Mouse (Mus musculus) lung, embryonic 14.5 days (tissue): ENCODE results near the gene Agpat1. TPM values are rescaled to one million over a fixed set of nuclear protein-coding genes. Genes with fewer than 3 reads are reported as not detected.

Experiments
- ATAC-seq: fragments of 200-750 bp; cut with Nextera tagmentation; 2 replicates; pipeline ENCODE4 v1.8.0; 2017; ENCODE audit warnings: mild to moderate bottlenecking, moderate TSS enrichment, moderate library complexity; ENCODE audit not compliant: insufficient read depth
- DNase-seq: peaks from one replicate; pipeline ENCODE4 v3.0.0-alpha.2; 2015
- H3K27ac ChIP-seq: fragments of 300-500 bp; sonication (generic); 2 replicates; pipeline ENCODE4 v1.5.1; 2014; ENCODE audit warnings: low read depth, mild to moderate bottlenecking, moderate library complexity
- H3K27me3 ChIP-seq: fragments of 300-500 bp; sonication (generic); 2 replicates; pipeline ENCODE4 v1.6.1; 2014; ENCODE audit warnings: low read length, control low read depth; ENCODE audit not compliant: insufficient read depth
- H3K36me3 ChIP-seq: fragments of 300-500 bp; sonication (generic); 2 replicates; pipeline ENCODE4 v1.6.1; 2014; ENCODE audit warnings: control low read depth; ENCODE audit not compliant: insufficient read depth
- H3K4me1 ChIP-seq: fragments of 300-500 bp; sonication (generic); 2 replicates; pipeline ENCODE4 v1.6.1; 2014; ENCODE audit warnings: antibody characterized with exemption, control low read depth; ENCODE audit not compliant: insufficient read depth
- H3K4me2 ChIP-seq: fragments of 300-500 bp; sonication (generic); 2 replicates; pipeline ENCODE4 v1.6.1; 2014; ENCODE audit warnings: mild to moderate bottlenecking
- H3K4me3 ChIP-seq: fragments of 300-500 bp; sonication (generic); 2 replicates; pipeline ENCODE4 v1.5.1; 2014; ENCODE audit warnings: low read depth, low read length
- H3K9ac ChIP-seq: fragments of 300-500 bp; sonication (generic); 2 replicates; pipeline ENCODE4 v1.6.1; 2014
- H3K9me3 ChIP-seq: fragments of 300-500 bp; sonication (generic); 2 replicates; pipeline ENCODE4 v1.6.1; 2016; ENCODE audit warnings: low read depth, low read length, control low read depth
- CTCF ChIP-seq: IDR thresholded peaks from 2 replicates; pipeline ENCODE4 v1.5.1; 2016; ENCODE audit warnings: antibody characterized with exemption, low read depth
- WGBS: fragments of 180-500 bp; shearing (Covaris S2); extraction: QIAGEN DNeasy Blood & Tissue Kit; methylation state at CpG from one replicate; pipeline ENCODE4 v1.1.7; 2014; 5-methylcytosine and 5-hydroxymethylcytosine counted together
- polyA plus RNA-seq: library from polyadenylated mRNA; unstranded; fragments of >200 nt; fragmentation: Nextera tagmentation; extraction: Ambion mirVana; gene quantifications from 2 replicates; pipeline ENCODE4 v1.2.1, GENCODE M21; 2014

The Agpat1 gene
- polyA plus RNA-seq, 1 experiment from 2014 or later = 54.1 TPM

DNA sequence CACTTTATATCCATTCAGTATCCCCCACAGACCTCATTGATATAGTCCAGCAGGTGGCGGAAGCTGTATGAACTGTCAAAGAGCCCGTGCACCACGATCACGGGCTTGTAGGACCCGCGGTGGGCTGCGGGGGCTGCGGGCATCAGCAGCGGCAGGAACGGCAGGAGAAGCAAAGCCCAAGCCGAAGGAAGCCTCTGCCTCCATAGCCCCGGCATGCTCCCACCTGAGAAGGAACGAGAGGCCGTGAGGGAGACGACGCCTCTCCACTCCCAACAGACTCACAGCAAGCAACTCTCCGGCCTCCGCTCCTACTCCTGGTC lies 22.7 kb downstream of the Agpat1 start:
- peak; percentile 76 for DNase-seq
- Histone ChIP-seq H3K4me2 (peak overlapping the region; percentile 92), H3K27me3 (peaks cover 29% of the 10 kb centered on the region), H3K9me3 (no peaks in the 10 kb centered on the region), H3K4me1 (peaks cover 16% of the 10 kb centered on the region; the same call in 1 of the 2 replicates), H3K27ac (peak overlapping the region; percentile 76), H3K9ac (peak overlapping the region; percentile 73), H3K4me3 (peak overlapping the region; percentile 69), H3K36me3 (peaks cover 12% of the 10 kb centered on the region; the same call in 1 of the 2 replicates)
- WGBS = under 1% methylated on average over 18 of the region's 18 CpGs
- peak; percentile 18 for ATAC-seq
- peak; percentile 69 for TF ChIP-seq CTCF

DNA sequence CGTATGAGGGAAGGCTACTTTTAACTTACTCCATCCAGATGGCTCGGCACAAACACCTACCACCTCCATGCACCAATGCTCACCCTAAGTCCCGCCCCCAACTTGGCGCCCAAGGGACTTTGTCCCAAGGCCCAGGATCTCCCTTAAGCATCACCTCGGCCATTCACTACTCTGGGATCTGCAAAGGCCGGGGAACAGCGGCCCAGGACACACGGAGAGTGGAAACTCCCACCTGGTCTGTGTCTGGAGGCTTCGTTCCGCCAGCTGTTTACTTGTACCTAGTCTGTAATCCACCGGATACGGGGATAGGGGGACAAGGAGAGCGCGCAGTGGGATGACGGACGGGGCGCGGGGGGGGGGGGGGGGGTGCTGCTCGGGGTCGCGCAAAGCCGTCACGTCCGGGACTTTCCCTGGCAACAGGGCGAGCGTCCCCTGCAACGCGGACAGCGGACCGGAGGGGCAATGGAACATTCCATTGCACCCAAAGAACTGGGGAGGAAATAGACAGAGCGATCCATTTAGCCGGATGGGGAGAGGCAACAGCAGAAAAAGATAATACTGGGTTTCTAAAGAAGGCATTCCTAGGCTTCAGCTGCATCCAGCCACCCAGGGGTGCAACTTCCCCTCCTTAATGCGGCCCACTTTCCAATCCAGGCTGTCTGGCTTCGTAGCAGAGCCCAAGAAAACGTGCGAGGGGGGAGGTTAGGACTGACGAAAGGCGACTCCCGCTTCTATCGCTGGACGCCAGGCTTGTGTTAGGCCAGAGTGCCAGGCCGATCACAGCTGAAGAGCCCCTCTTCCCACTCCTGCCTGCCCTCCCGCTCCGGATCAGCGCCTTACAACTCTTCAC lies 23.3 kb downstream of the Agpat1 start:
- under 1% methylated on average over 40 of the region's 45 CpGs for WGBS
- Histone ChIP-seq H3K4me3 (peak overlapping the region; percentile 69), H3K4me1 (peaks cover 16% of the 10 kb centered on the region; the same call in 1 of the 2 replicates), H3K9ac (peak overlapping the region; percentile 73), H3K9me3 (no peaks in the 10 kb centered on the region), H3K27ac (peak overlapping the region; percentile 95), H3K36me3 (peaks cover 9% of the 10 kb centered on the region; the same call in 1 of the 2 replicates), H3K4me2 (peak overlapping the region; percentile 92), H3K27me3 (peaks cover 35% of the 10 kb centered on the region)
- ATAC-seq (peak; percentile 80), DNase-seq (peak; percentile 94)
- no peak for TF ChIP-seq CTCF

DNA sequence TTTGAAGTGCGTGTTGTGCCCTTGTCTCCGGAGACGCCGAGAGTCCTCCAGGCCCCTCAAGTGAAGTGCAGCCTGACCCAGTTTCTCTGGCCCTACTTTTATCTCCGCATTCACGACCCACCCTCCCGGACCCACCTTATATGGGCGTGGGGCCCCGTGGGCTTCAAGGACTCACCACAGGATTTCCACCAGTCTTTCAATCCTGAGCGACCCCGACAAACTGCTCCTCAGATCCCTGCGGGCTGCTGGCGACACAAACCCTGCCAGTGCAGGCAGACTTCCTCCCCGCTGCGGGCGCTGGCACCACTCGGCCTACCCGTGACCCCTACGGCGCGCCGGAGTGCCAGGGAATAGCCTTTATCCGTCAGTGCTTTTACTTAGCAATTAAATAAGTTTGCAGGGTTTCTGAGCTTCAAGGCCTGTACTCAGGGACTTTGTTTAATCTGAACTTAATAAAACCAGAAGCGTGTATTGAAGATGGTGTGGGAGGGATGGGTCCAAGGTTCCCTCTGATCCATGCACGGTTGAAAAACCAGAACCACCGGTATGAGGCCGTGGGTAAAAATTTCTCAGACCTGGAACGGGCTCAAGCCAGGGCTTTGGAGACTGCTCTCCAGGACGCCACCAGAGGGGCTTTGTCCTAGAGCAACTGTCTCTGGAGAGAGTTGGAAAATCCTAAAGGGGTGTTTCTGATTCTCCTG lies 24.0 kb downstream of the Agpat1 start, which contains the start of gene Ppt2:
TSS of gene Ppt2 (minus strand) at position 568 of the 701 bp plus-strand sequence.
- H3K36me3 ChIP-seq = peaks cover 6% of the 10 kb centered on the region; the same call in 1 of the 2 replicates
- peak within 1 kb of the TSS; percentile 92 for H3K4me2 ChIP-seq
- 3% methylated on average over 29 of the region's 29 CpGs for WGBS
- H3K9me3 ChIP-seq = no peaks in the 10 kb centered on the region
- ATAC-seq (no peak), DNase-seq (peak; percentile 59)
- H3K4me1 ChIP-seq = peaks cover 16% of the 10 kb centered on the region; the same call in 1 of the 2 replicates
- TF ChIP-seq CTCF = no peak
- H3K9ac ChIP-seq = peak within 1 kb of the TSS; percentile 73
- peaks cover 41% of the 10 kb centered on the region for H3K27me3 ChIP-seq
- peak within 1 kb of the TSS; percentile 95 for H3K27ac ChIP-seq
- peak within 1 kb of the TSS; percentile 69 for H3K4me3 ChIP-seq

DNA sequence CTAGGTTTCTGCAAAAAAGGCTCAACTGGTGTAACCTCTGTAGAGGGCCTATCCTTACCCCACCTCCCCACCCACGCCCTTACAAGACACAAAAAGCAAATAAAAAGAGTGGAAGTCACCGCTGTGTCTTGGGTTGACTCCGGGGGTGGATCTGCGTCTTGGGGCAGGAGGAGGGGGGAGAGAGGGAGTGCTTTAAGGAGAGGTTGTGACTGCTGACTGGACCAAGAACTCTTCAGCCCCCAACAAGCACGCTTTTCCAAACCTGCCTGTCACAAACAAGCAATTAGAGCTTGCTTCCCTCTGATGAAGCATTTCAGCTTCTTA lies 24.5 kb downstream of the Agpat1 start:
- peaks cover 6% of the 10 kb centered on the region; the same call in 1 of the 2 replicates for H3K36me3 ChIP-seq
- H3K4me1 ChIP-seq = peaks cover 16% of the 10 kb centered on the region; the same call in 1 of the 2 replicates
- H3K9me3 ChIP-seq = no peaks in the 10 kb centered on the region
- H3K4me3 ChIP-seq = peak overlapping the region; percentile 69
- peak overlapping the region; percentile 73 for H3K9ac ChIP-seq
- H3K27me3 ChIP-seq = peaks cover 46% of the 10 kb centered on the region
- H3K4me2 ChIP-seq = peak overlapping the region; percentile 92
- H3K27ac ChIP-seq = peak overlapping the region; percentile 95; the same call in 1 of the 2 replicates
- no peak for ATAC-seq
- no peak for DNase-seq
- TF ChIP-seq CTCF = no peak
- 31% methylated on average over 5 of the region's 5 CpGs for WGBS

DNA sequence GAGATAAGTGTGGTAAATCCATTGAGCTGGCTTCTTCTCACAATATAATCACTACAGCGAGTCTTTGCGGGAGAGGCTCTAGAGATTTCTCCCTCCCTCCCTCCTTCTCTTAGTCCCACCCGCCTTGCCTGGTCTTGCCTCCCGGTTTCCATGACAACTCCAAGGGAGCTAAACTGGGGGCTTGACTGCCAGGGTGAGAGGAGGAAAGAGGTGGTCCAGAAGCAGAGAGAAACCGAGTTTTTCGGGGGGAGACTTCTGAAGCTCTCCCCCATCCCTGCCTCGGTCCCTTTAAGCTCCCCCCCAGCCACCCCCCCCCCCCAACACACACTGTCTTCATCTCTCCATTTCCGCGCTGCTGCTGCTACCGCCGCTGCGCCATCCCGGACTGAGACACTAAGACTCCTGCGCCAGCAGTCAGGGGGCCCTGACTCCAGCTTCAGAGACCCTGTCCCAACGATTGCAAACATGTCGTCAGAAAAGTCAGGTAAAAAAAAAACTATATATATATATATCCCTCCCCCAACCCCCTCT lies 25.2 kb downstream of the Agpat1 start, which contains the start of gene Prrt1:
TSS of gene Prrt1 (plus strand) at position 313 of the 531 bp plus-strand sequence.
- no peak for TF ChIP-seq CTCF
- Histone ChIP-seq H3K4me3 (peak within 1 kb of the TSS; percentile 69), H3K27ac (peak within 1 kb of the TSS; percentile 95; the same call in 1 of the 2 replicates), H3K4me1 (peaks cover 16% of the 10 kb centered on the region; the same call in 1 of the 2 replicates), H3K36me3 (peaks cover 6% of the 10 kb centered on the region; the same call in 1 of the 2 replicates), H3K9me3 (no peaks in the 10 kb centered on the region), H3K9ac (peak within 1 kb of the TSS; percentile 73), H3K27me3 (peaks cover 51% of the 10 kb centered on the region), H3K4me2 (peak within 1 kb of the TSS; percentile 92)
- ATAC-seq (no peak), DNase-seq (peak; percentile 65)
- under 1% methylated on average over 16 of the region's 16 CpGs for WGBS

DNA sequence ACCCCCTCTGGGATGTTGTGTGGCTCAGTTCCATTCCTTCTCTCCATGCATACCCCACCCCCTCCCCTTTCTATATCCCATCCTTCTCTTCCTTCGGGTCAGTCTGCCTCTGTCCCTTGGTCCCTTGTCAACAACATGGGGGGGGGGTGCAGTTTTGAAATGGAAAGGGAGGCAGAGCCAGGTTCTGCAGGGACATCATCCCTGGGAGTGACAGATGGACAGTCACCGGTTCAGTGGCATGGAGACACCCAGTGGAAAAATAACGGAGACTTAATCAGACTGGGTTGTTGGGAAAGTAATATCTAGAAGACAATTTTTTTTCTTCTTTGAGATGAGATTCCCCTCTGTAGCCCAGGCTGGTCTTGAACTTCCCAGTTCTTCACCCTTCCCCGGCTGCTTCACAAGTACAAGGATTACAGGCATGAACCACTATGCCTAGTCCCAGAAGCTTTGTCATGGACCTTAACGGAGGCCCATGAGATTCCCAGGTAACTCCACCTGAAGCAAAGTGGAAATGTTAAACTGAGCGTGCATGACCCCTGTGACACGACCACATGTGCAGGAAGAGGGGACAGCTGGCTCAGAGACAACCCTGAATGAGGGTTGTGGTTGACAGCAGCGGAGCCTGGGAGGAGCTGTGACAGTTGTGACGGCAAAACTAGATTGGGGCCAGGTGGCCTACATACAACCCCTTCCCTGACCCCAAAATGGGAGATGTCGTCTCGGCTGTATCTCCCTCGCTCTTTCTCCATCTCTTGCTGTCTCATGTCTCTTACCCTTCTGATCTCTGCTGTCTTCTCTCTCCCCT lies 25.9 kb downstream of the Agpat1 start:
- WGBS = 16% methylated on average over 12 of the region's 12 CpGs
- Histone ChIP-seq H3K4me2 (peak overlapping the region; percentile 92), H3K27me3 (peaks cover 51% of the 10 kb centered on the region), H3K9me3 (no peaks in the 10 kb centered on the region), H3K9ac (no peak overlapping the region), H3K4me1 (peaks cover 16% of the 10 kb centered on the region; the same call in 1 of the 2 replicates), H3K36me3 (peaks cover 6% of the 10 kb centered on the region; the same call in 1 of the 2 replicates), H3K27ac (no peak overlapping the region), H3K4me3 (peak overlapping the region; percentile 21; the same call in 1 of the 2 replicates)
- DNase-seq = no peak
- ATAC-seq = no peak
- TF ChIP-seq CTCF = no peak
